Mouse (Mus musculus) neural tube, embryonic 11.5 days (tissue): ENCODE data around the gene Ndufb2. TPM values are rescaled to one million over a fixed set of nuclear protein-coding genes. Genes with fewer than 3 reads are reported as not detected.

Experiments used
- ATAC-seq: fragments of 200-750 bp; cut with Nextera tagmentation; 2 replicates; pipeline ENCODE4 v1.8.0; 2017; ENCODE audit warnings: moderate number of reproducible peaks, mild to moderate bottlenecking, moderate TSS enrichment, moderate library complexity; ENCODE audit not compliant: insufficient read depth, low FRiP score, low TSS enrichment
- DNase-seq: peaks from one replicate; pipeline ENCODE4 v3.0.0-alpha.2; 2015; ENCODE audit warnings: low spot score
- H3K27ac ChIP-seq: fragments of 300-500 bp; sonication (generic); 2 replicates; pipeline ENCODE4 v1.5.1; 2014; ENCODE audit warnings: low read depth, mild to moderate bottlenecking, low read length
- H3K27me3 ChIP-seq: fragments of 300-500 bp; sonication (generic); 2 replicates; pipeline ENCODE4 v1.6.1; 2014; ENCODE audit warnings: mild to moderate bottlenecking, low read length, mixed read lengths; ENCODE audit not compliant: control insufficient read depth, insufficient read depth
- H3K36me3 ChIP-seq: fragments of 300-500 bp; sonication (generic); 2 replicates; pipeline ENCODE4 v1.6.1; 2014; ENCODE audit warnings: mild to moderate bottlenecking, low read length, moderate library complexity, mixed read lengths; ENCODE audit not compliant: control insufficient read depth, insufficient read depth
- H3K4me1 ChIP-seq: fragments of 300-500 bp; sonication (generic); 2 replicates; pipeline ENCODE4 v1.6.1; 2014; ENCODE audit warnings: low read length, mixed read lengths; ENCODE audit not compliant: control insufficient read depth, insufficient read depth
- H3K4me2 ChIP-seq: fragments of 300-500 bp; sonication (generic); 2 replicates; pipeline ENCODE4 v1.6.1; 2014; ENCODE audit warnings: low read depth, mild to moderate bottlenecking, moderate library complexity
- H3K4me3 ChIP-seq: fragments of 300-500 bp; sonication (generic); 2 replicates; pipeline ENCODE4 v1.5.1; 2014; ENCODE audit warnings: low read depth, low read length
- H3K9ac ChIP-seq: fragments of 300-500 bp; sonication (generic); 2 replicates; pipeline ENCODE4 v1.6.1; 2014; ENCODE audit warnings: mild to moderate bottlenecking, low read length
- H3K9me3 ChIP-seq: fragments of 300-500 bp; sonication (generic); 2 replicates; pipeline ENCODE4 v1.6.1; 2016; ENCODE audit warnings: low read length; ENCODE audit not compliant: control insufficient read depth
- WGBS: fragments of 180-500 bp; shearing (Covaris S2); extraction: QIAGEN DNeasy Blood & Tissue Kit; methylation state at CpG from one replicate; pipeline ENCODE4 v1.1.7; 2014; 5-methylcytosine and 5-hydroxymethylcytosine counted together
- polyA plus RNA-seq: library from polyadenylated mRNA; unstranded; fragments of >200 nt; fragmentation: Nextera tagmentation; extraction: Ambion mirVana; gene quantifications from 2 replicates; pipeline ENCODE4 v1.2.1, GENCODE M21; 2014

Ndufb2 gene
- polyA plus RNA-seq, 1 experiment from 2014 or later, result 273 TPM

DNA sequence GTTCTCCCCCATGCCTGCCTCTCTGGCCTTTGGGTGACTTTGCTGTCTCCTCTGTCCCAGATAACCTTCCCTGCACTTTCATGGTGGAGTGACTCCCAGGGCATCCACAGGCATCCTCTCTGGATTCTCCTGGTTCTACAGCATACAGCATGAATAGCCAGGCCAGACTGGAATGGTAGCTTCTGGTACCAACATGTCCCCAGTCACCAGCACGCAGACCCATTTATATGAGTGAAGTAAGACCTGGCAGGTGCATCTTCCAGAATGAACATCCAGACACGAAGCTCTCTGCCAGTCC is 36.8 kb upstream of the Ndufb2 start:
- 90% methylated on average over 2 of the region's 2 CpGs for WGBS
- no peak for DNase-seq
- Histone ChIP-seq H3K4me2 (peak overlapping the region; percentile 54), H3K36me3 (no peaks in the 10 kb centered on the region), H3K9ac (peak overlapping the region; percentile 10; the same call in 1 of the 2 replicates), H3K9me3 (no peaks in the 10 kb centered on the region), H3K27me3 (no peaks in the 10 kb centered on the region), H3K4me3 (0 out of 2 replicates have a peak overlapping the region, but pooled peaks have one; percentile 4), H3K27ac (no peak overlapping the region), H3K4me1 (peaks cover 30% of the 10 kb centered on the region)
- no peak for ATAC-seq

DNA sequence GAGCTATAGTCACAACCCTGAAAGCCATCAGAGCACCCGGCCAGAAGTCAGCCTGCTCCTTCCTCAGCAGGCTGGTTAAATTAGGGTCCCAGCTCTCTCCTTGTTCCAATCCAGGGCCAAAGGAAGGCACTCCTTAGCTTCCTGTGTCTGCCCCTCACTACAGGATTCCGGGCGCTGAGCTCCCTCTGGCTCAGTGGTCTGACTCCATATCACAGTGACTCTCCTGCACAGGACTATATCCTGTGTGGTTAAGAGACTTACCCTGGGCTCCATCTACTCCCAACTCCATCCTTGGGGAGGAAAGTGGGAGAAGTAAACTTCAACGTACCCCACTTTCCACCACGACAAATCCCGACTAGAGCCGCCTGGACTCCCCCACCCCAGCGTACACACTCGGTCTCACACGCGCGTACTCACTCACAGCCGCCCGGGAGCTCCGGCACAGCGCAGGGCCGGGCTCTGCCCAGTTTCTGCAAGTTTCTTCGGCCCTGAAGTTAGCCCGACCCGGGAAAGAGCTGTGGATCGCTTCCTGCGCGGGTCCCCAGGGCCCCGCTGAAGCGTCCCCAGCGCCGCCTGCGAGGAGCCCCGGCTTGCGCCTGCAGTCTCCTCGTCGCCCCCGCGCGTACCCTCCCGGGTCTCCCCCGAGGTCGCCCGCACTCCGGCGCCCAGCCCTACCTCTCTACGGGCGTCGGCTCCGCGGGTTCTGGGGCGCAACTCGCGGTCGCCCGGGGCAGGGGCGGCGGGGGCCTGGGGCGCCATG is 35.3 kb upstream of the Ndufb2 start:
- Histone ChIP-seq H3K36me3 (no peaks in the 10 kb centered on the region), H3K4me1 (peaks cover 29% of the 10 kb centered on the region), H3K9ac (peak overlapping the region; percentile 99), H3K9me3 (no peaks in the 10 kb centered on the region), H3K4me3 (peak overlapping the region; percentile 94), H3K27ac (peak overlapping the region; percentile 93), H3K27me3 (no peaks in the 10 kb centered on the region), H3K4me2 (peak overlapping the region; percentile 54)
- DNase-seq, result peak; percentile 68
- whole genome bisulfite sequencing, result under 1% methylated on average over 44 of the region's 54 CpGs
- peak; percentile 67 for ATAC-seq

DNA sequence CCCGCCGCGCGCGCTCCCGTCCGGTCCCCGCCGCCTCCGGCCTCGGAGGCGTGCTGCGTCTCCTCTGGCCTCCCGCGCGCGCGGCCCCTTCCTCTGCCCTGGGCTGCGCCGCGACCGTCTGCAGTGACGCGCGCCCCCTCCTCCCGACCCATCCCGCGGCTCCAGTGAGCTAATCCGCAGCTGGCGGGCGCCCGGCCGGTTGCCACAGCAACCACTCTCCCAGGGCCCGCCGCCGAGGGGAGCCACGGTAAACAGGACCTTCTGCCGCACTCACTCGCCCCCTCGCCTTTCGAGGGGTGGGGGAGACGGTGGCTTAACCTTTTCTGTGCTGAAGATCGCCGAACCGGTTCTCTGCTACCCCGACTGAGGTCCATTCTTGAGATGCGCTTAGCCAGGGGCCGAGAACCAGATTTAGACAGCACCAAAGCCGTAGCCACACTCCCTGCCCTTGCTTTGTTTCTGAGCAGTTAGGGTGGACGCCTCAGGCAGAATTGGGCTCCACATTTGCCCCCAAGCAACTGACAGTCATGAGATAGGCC is 34.6 kb upstream of the Ndufb2 start, which contains the start of gene Dennd2a:
Dennd2a (minus strand) TSS at position 145 of the 539 bp plus-strand sequence.
- Histone ChIP-seq H3K4me3 (peak within 1 kb of the TSS; percentile 94), H3K4me2 (peak within 1 kb of the TSS; percentile 54), H3K4me1 (peaks cover 25% of the 10 kb centered on the region), H3K9ac (peak within 1 kb of the TSS; percentile 99), H3K27ac (peak within 1 kb of the TSS; percentile 93), H3K27me3 (no peaks in the 10 kb centered on the region), H3K9me3 (no peaks in the 10 kb centered on the region), H3K36me3 (no peaks in the 10 kb centered on the region)
- WGBS, result under 1% methylated on average over 37 of the region's 50 CpGs
- peak; percentile 96 for DNase-seq
- peak; percentile 94 for ATAC-seq

DNA sequence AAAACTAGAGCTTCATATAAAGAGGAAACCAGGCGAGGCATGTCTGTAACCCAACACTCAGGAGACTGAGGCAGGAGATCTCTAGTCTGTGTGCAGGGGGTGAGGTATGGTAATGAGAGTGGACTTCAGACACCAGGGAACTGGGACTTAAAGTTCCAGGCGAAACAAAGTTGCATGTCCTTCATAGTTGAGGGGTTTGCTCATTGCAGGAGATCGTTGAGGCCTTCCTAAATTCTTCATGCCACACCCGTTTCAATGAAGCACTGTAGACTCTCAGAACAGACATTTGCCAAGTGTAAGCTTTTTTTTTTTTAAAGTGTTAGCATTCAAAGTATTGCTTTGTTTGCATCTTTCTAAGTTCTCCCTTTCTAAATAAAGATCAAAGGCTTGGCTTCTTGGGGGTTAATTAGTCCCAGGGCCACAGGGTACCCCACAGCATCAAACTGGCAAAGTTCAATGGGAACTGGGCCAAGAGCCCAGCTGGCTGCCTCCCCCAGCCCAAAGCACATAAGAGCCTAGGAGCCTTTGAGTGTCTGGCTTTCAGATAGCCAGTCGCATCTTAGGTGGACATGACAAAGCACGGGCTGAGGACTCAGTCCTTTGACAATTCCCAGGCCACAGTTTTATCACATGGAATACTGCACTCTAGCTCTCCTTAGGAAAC is 33.0 kb upstream of the Ndufb2 start:
- Histone ChIP-seq H3K27me3 (no peaks in the 10 kb centered on the region), H3K4me3 (no peak overlapping the region), H3K4me1 (peaks cover 25% of the 10 kb centered on the region), H3K9ac (no peak overlapping the region), H3K27ac (no peak overlapping the region), H3K4me2 (no peak overlapping the region), H3K9me3 (no peaks in the 10 kb centered on the region), H3K36me3 (no peaks in the 10 kb centered on the region)
- DNase-seq (no peak), ATAC-seq (no peak)
- 58% methylated on average over 6 of the region's 6 CpGs for WGBS

DNA sequence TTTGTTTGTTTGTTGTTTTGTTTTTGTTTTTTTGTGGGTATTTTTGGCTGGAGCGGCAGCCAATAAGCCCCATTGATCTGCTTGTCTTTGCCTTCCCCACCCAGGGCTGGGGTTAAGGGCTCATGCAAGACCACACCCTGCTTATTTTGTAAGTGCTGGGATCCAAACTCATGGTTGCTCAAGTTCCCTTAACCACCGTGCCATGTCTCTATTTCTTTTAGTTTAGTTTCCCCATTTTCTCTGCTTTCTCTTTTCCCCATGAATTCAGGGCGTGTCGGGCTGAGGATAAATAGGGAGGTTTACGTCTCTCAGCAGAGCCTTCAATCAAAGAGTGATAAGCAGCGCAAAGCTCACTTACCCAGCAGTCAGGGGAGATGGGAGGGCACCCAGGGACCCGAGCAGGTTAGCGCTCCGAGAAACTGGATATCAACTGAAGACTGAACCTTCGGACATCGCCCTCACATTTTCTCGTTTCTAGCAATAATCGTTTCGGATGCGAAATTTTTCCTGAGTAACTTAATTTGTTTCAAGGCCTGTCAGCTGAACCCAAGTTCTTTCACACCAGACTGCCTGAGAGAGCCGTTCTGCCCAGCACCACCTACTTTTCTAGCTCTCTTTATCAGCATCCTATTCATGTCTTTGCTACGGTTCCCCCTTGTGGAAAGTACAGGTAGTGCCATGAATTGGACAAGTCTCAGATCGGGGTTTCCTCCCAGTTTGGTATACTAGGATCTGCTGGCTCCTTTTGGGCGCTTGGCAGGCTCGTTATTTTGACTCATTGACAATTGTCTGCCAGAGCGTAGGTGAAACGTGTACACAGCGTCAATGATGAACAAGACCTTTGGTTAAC is 30.0 kb upstream of the Ndufb2 start:
- 0 out of 2 replicates have a peak overlapping the region, but pooled peaks have one; percentile 2 for H3K4me2 ChIP-seq

DNA sequence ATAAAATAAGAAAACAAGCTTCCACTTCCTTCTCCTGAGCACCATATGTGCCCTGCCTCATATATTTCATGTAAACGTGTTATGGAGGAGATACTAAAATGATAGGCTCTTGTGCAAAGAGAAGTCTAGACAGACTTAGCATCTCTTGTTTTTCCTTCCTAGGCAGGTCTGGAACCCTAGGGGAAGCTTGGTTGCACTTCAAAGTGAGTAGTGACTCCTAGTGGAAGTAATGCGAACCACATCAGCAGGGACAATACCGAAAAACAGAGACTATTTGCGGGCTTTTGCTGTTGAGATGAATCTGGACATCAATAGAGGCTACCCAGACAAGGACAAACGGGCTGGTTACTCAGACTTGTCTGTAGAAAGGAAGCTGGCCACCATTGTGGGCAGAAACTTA is 24.8 kb upstream of the Ndufb2 start:
- Histone ChIP-seq H3K27ac (no peak overlapping the region), H3K4me2 (no peak overlapping the region), H3K36me3 (no peaks in the 10 kb centered on the region), H3K9me3 (no peaks in the 10 kb centered on the region), H3K4me3 (no peak overlapping the region), H3K9ac (no peak overlapping the region), H3K4me1 (no peaks in the 10 kb centered on the region), H3K27me3 (no peaks in the 10 kb centered on the region)
- DNase-seq (peak; percentile 47), ATAC-seq (no peak)
- WGBS, result 23% methylated on average over 5 of the region's 5 CpGs

More for the DNA sequence above, 30.0 kb upstream of the Ndufb2 start:
- H3K36me3 ChIP-seq, result no peaks in the 10 kb centered on the region
- H3K9ac ChIP-seq, result no peak overlapping the region
- 26% methylated on average over 23 of the region's 23 CpGs for WGBS
- 0 out of 2 replicates have a peak, but pooled peaks cover 10% of the 10 kb centered on the region for H3K4me1 ChIP-seq
- ATAC-seq (peak; percentile 42; the same call in 1 of the 2 replicates), DNase-seq (peak; percentile 85)
- no peak overlapping the region for H3K27ac ChIP-seq
- H3K4me3 ChIP-seq, result no peak overlapping the region
- no peaks in the 10 kb centered on the region for H3K9me3 ChIP-seq
- H3K27me3 ChIP-seq, result no peaks in the 10 kb centered on the region

DNA sequence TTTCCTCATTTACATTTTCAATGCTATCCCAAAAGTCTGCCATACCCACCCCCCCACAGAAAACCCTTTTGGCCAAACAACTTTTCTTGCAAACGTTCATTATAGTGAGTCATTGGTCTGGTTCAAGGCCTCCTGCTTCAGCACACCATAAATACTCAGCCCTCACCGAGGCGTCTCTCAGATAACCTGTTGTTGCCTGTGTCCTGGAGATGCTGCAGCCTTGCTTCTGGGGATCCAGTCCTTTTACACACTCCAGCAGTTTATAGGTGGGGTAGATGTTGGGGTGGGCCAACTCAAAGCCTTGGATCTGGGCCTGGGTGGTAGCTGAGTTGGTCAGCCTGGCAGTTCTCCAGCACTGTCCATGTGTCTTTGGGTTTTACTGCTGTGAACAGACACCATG is 21.9 kb upstream of the Ndufb2 start:
- no peak for ATAC-seq
- no peak overlapping the region for H3K9ac ChIP-seq
- H3K4me3 ChIP-seq, result no peak overlapping the region
- no peak overlapping the region for H3K27ac ChIP-seq
- H3K9me3 ChIP-seq, result no peaks in the 10 kb centered on the region
- DNase-seq, result no peak
- no peaks in the 10 kb centered on the region for H3K36me3 ChIP-seq
- no peak overlapping the region for H3K4me2 ChIP-seq
- H3K4me1 ChIP-seq, result peaks cover 3% of the 10 kb centered on the region; the same call in 1 of the 2 replicates
- 62% methylated on average over 3 of the region's 3 CpGs for WGBS
- H3K27me3 ChIP-seq, result no peaks in the 10 kb centered on the region

DNA sequence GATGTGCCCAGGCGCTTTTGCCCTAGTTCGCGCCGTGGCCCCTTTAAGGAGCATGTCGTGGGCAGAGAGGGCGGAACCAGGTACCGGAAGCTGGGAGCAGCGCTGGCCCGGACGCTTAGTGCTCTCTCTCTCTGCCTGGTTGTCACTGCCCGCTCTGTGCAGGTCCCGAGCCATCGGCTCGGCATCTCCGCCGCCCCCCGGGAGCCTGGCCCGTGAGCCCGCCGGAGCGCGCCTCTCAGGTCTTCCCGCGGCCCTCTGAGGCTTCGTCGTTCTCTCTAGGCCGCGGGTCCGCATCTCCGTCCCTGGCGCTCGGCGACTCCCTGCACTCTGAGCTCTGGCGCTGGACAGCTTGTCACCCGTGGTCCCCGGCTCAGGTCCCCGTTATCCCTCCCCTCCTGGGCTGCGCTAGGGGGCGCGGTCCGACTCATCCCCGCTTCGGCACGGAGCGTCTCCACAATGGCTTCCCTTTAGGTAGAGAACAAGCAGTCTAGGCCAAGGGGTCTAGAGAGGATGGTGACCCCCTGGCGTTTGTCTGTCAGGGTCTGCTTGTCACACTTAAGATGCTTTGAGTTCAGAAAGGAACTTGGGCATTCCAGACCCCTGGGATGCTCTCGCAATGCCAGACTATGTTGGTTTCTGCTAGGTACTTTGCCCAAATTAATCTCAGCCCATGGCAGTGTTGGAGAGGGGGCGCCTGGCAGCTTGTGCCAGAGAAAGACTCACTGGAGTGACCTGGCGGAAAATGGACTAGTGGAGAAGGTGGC is 18.4 kb upstream of the Ndufb2 start, which contains the start of gene Adck2:
Adck2 (plus strand) TSS at position 83 of the 764 bp plus-strand sequence.
- Histone ChIP-seq H3K4me2 (peak within 1 kb of the TSS; percentile 62), H3K9me3 (no peaks in the 10 kb centered on the region), H3K27ac (peak within 1 kb of the TSS; percentile 91), H3K4me1 (peaks cover 3% of the 10 kb centered on the region; the same call in 1 of the 2 replicates), H3K4me3 (peak within 1 kb of the TSS; percentile 71), H3K27me3 (no peaks in the 10 kb centered on the region), H3K36me3 (no peaks in the 10 kb centered on the region), H3K9ac (peak within 1 kb of the TSS; percentile 86)
- DNase-seq (peak; percentile 86), ATAC-seq (peak; percentile 92)
- WGBS, result 2% methylated on average over 39 of the region's 49 CpGs
